Mouse (Mus musculus): ENCODE results near the gene Bri3.

Bri3 gene

GRCm38 (mm10) chr5:144243901-144244487 lies at the start of gene Bri3:
Gene Bri3, plus strand, starts transcription at chr5:144244437.
- no peak for DNase-seq (ENCODE audit: low spot score in 2 of 2)

GRCm38 (mm10) chr5:144195567-144195966 lies 48.7 kb upstream of the Bri3 start:
- DNase-seq (ENCODE audit: low spot score in 2 of 2): no peak

- no peak for DNase-seq (ENCODE audit: low spot score in 2 of 2)
These were observed 43.6 kb upstream of the Bri3 start for GRCm38 (mm10) chr5:144200616-144201015.

- no peak for DNase-seq (ENCODE audit: low spot score in 2 of 2)
These were observed 41.8 kb upstream of the Bri3 start for GRCm38 (mm10) chr5:144202430-144202829.

- no peak for DNase-seq (ENCODE audit: low spot score in 2 of 2)
These were observed 40.8 kb upstream of the Bri3 start for GRCm38 (mm10) chr5:144203398-144203959.

- DNase-seq (ENCODE audit: low spot score in 2 of 2): no peak
These were observed 39.9 kb upstream of the Bri3 start for GRCm38 (mm10) chr5:144204303-144204702.

- DNase-seq (ENCODE audit: low spot score in 2 of 2): no peak
These were observed 39.3 kb upstream of the Bri3 start for GRCm38 (mm10) chr5:144204911-144205310.

GRCm38 (mm10) chr5:144206069-144206468 lies 38.2 kb upstream of the Bri3 start:
- no peak for DNase-seq (ENCODE audit: low spot score in 2 of 2)

GRCm38 (mm10) chr5:144207478-144207877 lies 36.8 kb upstream of the Bri3 start:
- DNase-seq (ENCODE audit: low spot score in 2 of 2): peak; percentile 45 to 60

GRCm38 (mm10) chr5:144214453-144214852 lies 29.8 kb upstream of the Bri3 start:
- DNase-seq (ENCODE audit: low spot score in 2 of 2): peak; percentile 52 to 78

GRCm38 (mm10) chr5:144215992-144216391 lies 28.2 kb upstream of the Bri3 start:
- no peak for DNase-seq (ENCODE audit: low spot score in 2 of 2)

GRCm38 (mm10) chr5:144218061-144218460 lies 26.2 kb upstream of the Bri3 start:
- no peak for DNase-seq (ENCODE audit: low spot score in 2 of 2)

- DNase-seq (ENCODE audit: low spot score in 2 of 2): no peak
These were observed 24.9 kb upstream of the Bri3 start for GRCm38 (mm10) chr5:144219306-144219705.

- no peak for DNase-seq (ENCODE audit: low spot score in 2 of 2)
These were observed 24.3 kb upstream of the Bri3 start for GRCm38 (mm10) chr5:144219936-144220335.

GRCm38 (mm10) chr5:144221305-144221704 lies 22.9 kb upstream of the Bri3 start:
- DNase-seq (ENCODE audit: low spot score in 2 of 2): no peak

- DNase-seq (ENCODE audit: low spot score in 2 of 2): peak in 1 of 2 experiments; percentile 35
These were observed 21.3 kb upstream of the Bri3 start for GRCm38 (mm10) chr5:144222811-144223502.

- DNase-seq (ENCODE audit: low spot score in 2 of 2): peak; percentile 77 to 91
These were observed 20.8 kb upstream of the Bri3 start, which contains the start of gene Tecpr1 for GRCm38 (mm10) chr5:144223503-144223862. Gene Tecpr1, minus strand, starts transcription at chr5:144223615.

- no peak for DNase-seq (ENCODE audit: low spot score in 2 of 2)
These were observed 20.1 kb upstream of the Bri3 start for GRCm38 (mm10) chr5:144223899-144224816.

- no peak for DNase-seq (ENCODE audit: low spot score in 2 of 2)
These were observed 18.0 kb upstream of the Bri3 start for GRCm38 (mm10) chr5:144226220-144226619.

- no peak for DNase-seq (ENCODE audit: low spot score in 2 of 2)
These were observed 14.0 kb upstream of the Bri3 start for GRCm38 (mm10) chr5:144230216-144230615.

GRCm38 (mm10) chr5:144231410-144231809 lies 12.8 kb upstream of the Bri3 start:
- no peak for DNase-seq (ENCODE audit: low spot score in 2 of 2)

GRCm38 (mm10) chr5:144232531-144232930 lies 11.7 kb upstream of the Bri3 start:
- DNase-seq (ENCODE audit: low spot score in 2 of 2): no peak

Measured in spleen, postnatal 10 days (tissue).